Mouse (Mus musculus): Measurements from ENCODE around the gene Csmd2. TPM values are rescaled to one million over a fixed set of nuclear protein-coding genes. Genes with fewer than 3 reads are reported as not detected.

Csmd2 gene
- polyA plus RNA-seq, 1 experiment from 2014 or later = 0.12 TPM

DNA sequence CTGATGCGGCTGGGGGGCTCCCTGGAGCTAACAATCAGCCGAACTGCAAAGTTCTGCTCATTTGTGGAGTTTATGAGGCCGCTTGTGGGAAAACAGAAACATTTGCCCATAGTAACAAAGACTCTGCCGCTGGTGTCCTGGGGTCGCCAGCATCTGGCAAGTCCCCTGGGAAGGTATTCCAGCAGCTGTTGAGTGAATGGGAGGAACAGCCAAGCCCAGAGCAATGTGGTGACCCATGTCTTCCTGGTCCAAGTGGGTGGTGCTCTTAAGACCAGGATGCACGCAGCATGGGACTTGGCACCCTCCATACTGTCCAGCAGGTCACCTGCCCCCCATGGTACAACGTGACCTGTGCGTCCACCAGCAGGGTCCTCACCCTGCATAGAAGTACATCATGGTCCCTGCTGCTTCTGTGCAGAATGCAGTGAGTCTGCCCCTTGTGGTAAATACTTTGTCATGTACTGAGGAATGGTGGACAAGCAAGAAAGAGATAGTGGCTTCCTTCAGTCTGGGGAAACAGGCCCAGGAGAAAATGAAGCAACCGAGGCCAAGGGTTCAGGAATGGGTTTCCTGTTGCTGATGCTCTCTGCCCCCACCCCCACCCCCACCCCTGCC lies 281.7 kb downstream of the Csmd2 start:
- Histone ChIP-seq H3K27me3 (ENCODE audit: insufficient read depth, low read length) (no peaks in the 10 kb centered on the region), H3K9me3 (ENCODE audit: low read depth, low read length) (no peaks in the 10 kb centered on the region), H3K4me1 (ENCODE audit: insufficient read depth) (peaks cover 15% of the 10 kb centered on the region), H3K9ac (no peak overlapping the region), H3K4me2 (no peak overlapping the region), H3K4me3 (ENCODE audit: low read depth, low read length) (no peak overlapping the region), H3K27ac (ENCODE audit: low read depth) (peak overlapping the region; percentile 63), H3K36me3 (ENCODE audit: insufficient read depth) (no peaks in the 10 kb centered on the region)
- DNase-seq (peak; percentile 47), ATAC-seq (ENCODE audit: insufficient read depth) (no peak)
- 70% methylated on average over 9 of the region's 9 CpGs for WGBS
- TF ChIP-seq CTCF (IDR thresholded peaks at IDR 0.05; ENCODE audit: low read depth) = peak; percentile 53

- Histone ChIP-seq H3K27me3 (ENCODE audit: insufficient read depth, low read length) (no peaks in the 10 kb centered on the region), H3K9ac (no peak overlapping the region), H3K4me2 (no peak overlapping the region), H3K36me3 (ENCODE audit: insufficient read depth) (no peaks in the 10 kb centered on the region), H3K4me3 (ENCODE audit: low read depth, low read length) (no peak overlapping the region), H3K4me1 (ENCODE audit: insufficient read depth) (peaks cover 15% of the 10 kb centered on the region), H3K27ac (ENCODE audit: low read depth) (peak overlapping the region; percentile 63), H3K9me3 (ENCODE audit: low read depth, low read length) (no peaks in the 10 kb centered on the region)
- TF ChIP-seq CTCF (IDR thresholded peaks at IDR 0.05; ENCODE audit: low read depth) = no peak
- 39% methylated on average over 10 of the region's 10 CpGs for WGBS
- ATAC-seq (ENCODE audit: insufficient read depth) (no peak), DNase-seq (peak; percentile 74)
Measured at GRCm38 (mm10) chr4:128270177-128270576, 282.5 kb downstream of the Csmd2 start.

- no peak overlapping the region for H3K4me3 ChIP-seq (ENCODE audit: low read depth, low read length)
- peak; percentile 90 for ATAC-seq (ENCODE audit: insufficient read depth)
- H3K9me3 ChIP-seq (ENCODE audit: low read depth, low read length) = no peaks in the 10 kb centered on the region
- no peak overlapping the region for H3K4me2 ChIP-seq
- no peaks in the 10 kb centered on the region for H3K36me3 ChIP-seq (ENCODE audit: insufficient read depth)
- WGBS = 27% methylated on average over 19 of the region's 19 CpGs
- DNase-seq = peak; percentile 94
- TF ChIP-seq CTCF (IDR thresholded peaks at IDR 0.05; ENCODE audit: low read depth) = no peak
- no peaks in the 10 kb centered on the region for H3K27me3 ChIP-seq (ENCODE audit: insufficient read depth, low read length)
- H3K27ac ChIP-seq (ENCODE audit: low read depth) = peak overlapping the region; percentile 63; the same call in 1 of the 2 replicates
- peaks cover 15% of the 10 kb centered on the region for H3K4me1 ChIP-seq (ENCODE audit: insufficient read depth)
- H3K9ac ChIP-seq = no peak overlapping the region
Measured at GRCm38 (mm10) chr4:128270931-128271330, 283.3 kb downstream of the Csmd2 start.

DNA sequence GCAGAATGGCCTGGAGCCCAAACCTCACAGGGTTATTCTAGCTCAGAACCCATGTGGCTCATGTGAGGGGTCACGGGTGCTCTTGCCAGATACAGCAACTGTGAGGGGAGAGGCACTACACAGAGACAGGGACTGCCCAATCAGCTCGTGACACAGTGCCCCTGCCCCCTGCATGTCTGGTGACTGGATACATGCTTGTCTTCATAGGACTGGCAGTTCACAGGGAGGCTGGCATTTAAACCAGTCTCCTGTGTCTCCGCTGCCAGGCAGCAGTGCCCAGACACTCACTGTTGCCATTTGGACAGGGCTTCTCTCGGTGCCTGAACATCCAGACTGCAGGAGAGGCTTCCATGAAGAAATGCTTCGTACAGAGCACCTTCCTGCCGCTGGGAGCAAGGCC lies 284.8 kb downstream of the Csmd2 start:
- WGBS = 54% methylated on average over 6 of the region's 6 CpGs

DNA sequence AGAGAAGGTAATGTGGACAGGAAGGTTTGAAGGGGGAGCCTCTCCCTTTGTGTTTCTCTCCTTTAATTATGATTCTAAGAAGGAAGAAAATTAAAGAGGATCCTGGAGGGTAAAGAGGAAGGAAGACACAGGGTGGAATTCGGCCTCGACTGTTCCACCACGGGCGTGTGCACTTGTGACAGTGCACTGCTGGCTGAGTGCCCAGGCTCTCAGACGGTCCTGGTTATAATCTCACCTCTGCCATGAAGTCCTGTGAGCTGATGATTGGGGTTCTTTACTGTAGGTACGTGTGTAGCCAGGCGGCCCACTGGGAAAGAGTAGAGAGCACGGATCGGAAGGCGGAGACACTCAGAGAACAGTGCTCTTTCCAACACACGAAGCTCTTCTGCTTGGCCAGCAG lies 285.5 kb downstream of the Csmd2 start:
- Histone ChIP-seq H3K4me2 (no peak overlapping the region), H3K36me3 (ENCODE audit: insufficient read depth) (no peaks in the 10 kb centered on the region), H3K9me3 (ENCODE audit: low read depth, low read length) (no peaks in the 10 kb centered on the region), H3K27ac (ENCODE audit: low read depth) (no peak overlapping the region), H3K9ac (no peak overlapping the region), H3K4me3 (ENCODE audit: low read depth, low read length) (no peak overlapping the region), H3K27me3 (ENCODE audit: insufficient read depth, low read length) (no peaks in the 10 kb centered on the region), H3K4me1 (ENCODE audit: insufficient read depth) (peaks cover 15% of the 10 kb centered on the region)
- WGBS = 65% methylated on average over 11 of the region's 11 CpGs
- no peak for TF ChIP-seq CTCF (IDR thresholded peaks at IDR 0.05; ENCODE audit: low read depth)
- ATAC-seq (ENCODE audit: insufficient read depth) = no peak
- DNase-seq = peak; percentile 24

More for the DNA sequence above, 284.8 kb downstream of the Csmd2 start:
- TF ChIP-seq CTCF (IDR thresholded peaks at IDR 0.05; ENCODE audit: low read depth) = no peak
- Histone ChIP-seq H3K4me3 (ENCODE audit: low read depth, low read length) (no peak overlapping the region), H3K4me2 (no peak overlapping the region), H3K27ac (ENCODE audit: low read depth) (no peak overlapping the region), H3K9ac (no peak overlapping the region), H3K9me3 (ENCODE audit: low read depth, low read length) (no peaks in the 10 kb centered on the region), H3K27me3 (ENCODE audit: insufficient read depth, low read length) (no peaks in the 10 kb centered on the region), H3K36me3 (ENCODE audit: insufficient read depth) (no peaks in the 10 kb centered on the region), H3K4me1 (ENCODE audit: insufficient read depth) (peaks cover 15% of the 10 kb centered on the region)
- ATAC-seq (ENCODE audit: insufficient read depth) = no peak
- no peak for DNase-seq

DNA sequence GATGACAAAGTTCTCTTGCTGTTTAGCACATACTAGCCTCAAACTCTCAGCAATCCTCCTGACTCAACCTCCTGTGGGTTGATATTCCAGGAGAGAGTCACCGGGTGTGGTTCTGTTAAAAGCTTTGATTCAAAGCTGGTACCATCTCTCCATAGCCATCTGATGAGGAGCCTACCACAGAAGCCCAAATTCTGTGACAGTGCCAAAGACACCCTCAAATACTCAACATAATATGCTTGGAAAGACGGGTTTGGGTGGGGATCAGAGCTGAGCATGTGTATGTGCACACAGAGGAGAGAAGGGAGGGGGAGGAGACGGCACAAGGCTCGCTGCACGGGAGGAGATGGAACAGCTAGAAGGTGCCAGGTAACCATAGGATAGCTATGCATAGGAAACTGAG lies 287.5 kb downstream of the Csmd2 start:
- H3K36me3 ChIP-seq (ENCODE audit: insufficient read depth) = no peaks in the 10 kb centered on the region
- ATAC-seq (ENCODE audit: insufficient read depth) = no peak

DNA sequence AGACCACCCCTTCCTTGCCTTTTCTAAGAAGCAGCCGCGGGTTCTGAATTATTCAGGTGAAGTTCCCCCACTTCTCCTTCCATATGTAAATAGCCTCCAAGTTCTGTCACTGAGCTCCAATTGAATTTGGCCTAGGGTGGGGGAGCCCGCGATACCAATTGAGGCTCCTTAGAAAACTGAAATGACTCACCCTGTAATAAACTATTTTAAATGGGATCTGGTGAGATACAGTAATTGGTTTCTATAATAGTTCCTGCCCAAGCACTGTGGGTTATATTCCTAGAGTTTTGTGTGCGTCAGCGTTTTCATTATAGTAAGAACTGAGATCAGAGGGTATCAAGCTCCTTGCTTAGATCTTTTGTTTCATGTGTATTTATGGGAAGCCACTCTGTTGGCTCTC lies 287.9 kb downstream of the Csmd2 start:
- DNase-seq (no peak), ATAC-seq (ENCODE audit: insufficient read depth) (no peak)
- H3K4me3 ChIP-seq (ENCODE audit: low read depth, low read length) = no peak overlapping the region
- H3K4me1 ChIP-seq (ENCODE audit: insufficient read depth) = peaks cover 8% of the 10 kb centered on the region; the same call in 1 of the 2 replicates
- H3K9ac ChIP-seq = no peak overlapping the region
- H3K36me3 ChIP-seq (ENCODE audit: insufficient read depth) = no peaks in the 10 kb centered on the region
- no peak for TF ChIP-seq CTCF (IDR thresholded peaks at IDR 0.05; ENCODE audit: low read depth)
- WGBS = 85% methylated on average over 6 of the region's 6 CpGs
- H3K27ac ChIP-seq (ENCODE audit: low read depth) = no peak overlapping the region
- no peak overlapping the region for H3K4me2 ChIP-seq
- no peaks in the 10 kb centered on the region for H3K9me3 ChIP-seq (ENCODE audit: low read depth, low read length)
- H3K27me3 ChIP-seq (ENCODE audit: insufficient read depth, low read length) = no peaks in the 10 kb centered on the region

More for the DNA sequence above, 287.5 kb downstream of the Csmd2 start:
- TF ChIP-seq CTCF (IDR thresholded peaks at IDR 0.05; ENCODE audit: low read depth) = no peak
- Histone ChIP-seq H3K27ac (ENCODE audit: low read depth) (no peak overlapping the region), H3K9me3 (ENCODE audit: low read depth, low read length) (no peaks in the 10 kb centered on the region), H3K4me3 (ENCODE audit: low read depth, low read length) (no peak overlapping the region), H3K4me2 (no peak overlapping the region), H3K4me1 (ENCODE audit: insufficient read depth) (peaks cover 10% of the 10 kb centered on the region; the same call in 1 of the 2 replicates), H3K27me3 (ENCODE audit: insufficient read depth, low read length) (no peaks in the 10 kb centered on the region), H3K9ac (no peak overlapping the region)
- 76% methylated on average over 5 of the region's 5 CpGs for WGBS
- DNase-seq = no peak

Data from lung, embryonic 14.5 days (tissue).